Mouse (Mus musculus): ENCODE results near the gene Hamp2. TPM values are rescaled to one million over a fixed set of nuclear protein-coding genes. Genes with fewer than 3 reads are reported as not detected.
"Not testable (repeated sequence)": the region's sequence is repeated elsewhere in the genome, so short reads cannot be mapped to it uniquely, and the experiment has no call there.

Hamp2 gene
- polyA plus RNA-seq, 1 experiment from 2014 or later, result not detected

DNA sequence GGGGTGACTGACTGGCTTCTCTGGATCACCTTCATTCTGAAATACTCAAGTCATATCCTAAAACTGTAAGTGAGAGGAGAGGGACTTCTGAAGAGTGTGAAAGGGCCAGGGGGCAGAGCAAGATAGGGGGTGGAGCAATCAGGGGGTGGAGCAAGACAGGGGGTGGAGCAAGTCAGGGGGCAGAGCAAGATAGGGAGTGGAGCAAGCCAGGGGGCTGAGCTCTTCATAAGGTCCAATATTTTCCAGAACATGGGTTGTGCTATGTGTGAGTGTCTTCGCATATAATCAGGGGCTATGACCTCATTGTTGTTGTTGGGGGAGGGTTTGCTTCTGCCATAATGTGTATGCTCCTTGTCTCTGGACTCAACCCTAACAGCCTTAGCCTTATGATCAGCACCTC lies 15.6 kb upstream of the Hamp2 start:
- WGBS (ENCODE audit: missing documents), result 100% methylated on average over 1 of the region's 1 CpGs
- not testable (repeated sequence) for H3K27ac ChIP-seq

DNA sequence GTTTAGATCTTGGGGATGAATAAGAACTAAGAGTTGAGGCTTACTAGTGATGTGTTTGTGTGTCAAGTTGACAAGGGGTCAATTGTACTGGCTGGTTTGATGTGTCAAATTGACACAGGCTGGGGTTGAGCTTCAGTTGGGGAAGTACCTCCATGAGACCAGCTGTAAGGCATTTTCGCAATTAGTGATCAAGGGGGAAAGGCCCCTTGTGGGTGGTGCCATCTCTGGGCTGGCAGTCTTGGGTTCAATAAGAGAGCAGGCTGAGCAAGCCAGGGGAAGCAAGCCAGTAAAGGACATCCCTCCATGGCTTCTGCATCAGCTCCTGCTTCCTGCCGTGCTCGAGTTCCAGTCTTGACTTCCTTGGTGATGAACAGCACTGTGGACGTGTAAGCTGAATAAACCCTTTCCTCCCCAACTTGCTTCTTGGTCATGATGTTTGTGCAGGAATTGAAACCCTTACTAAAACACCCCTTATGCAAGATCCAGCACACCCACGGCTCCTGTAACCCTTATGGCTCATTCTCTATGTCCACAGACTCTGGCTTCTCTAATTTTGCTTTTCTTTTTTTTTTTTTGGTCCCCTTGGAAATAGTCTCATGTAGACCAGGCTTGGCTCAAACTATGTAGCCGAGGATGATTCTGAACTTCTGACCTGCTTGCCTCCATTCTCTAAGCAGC lies 11.1 kb upstream of the Hamp2 start:
- not testable (repeated sequence) for H3K27ac ChIP-seq; H3K79me2 ChIP-seq (ENCODE audit: inconsistent target); H3K4me3 ChIP-seq (ENCODE audit: inconsistent target); H3K36me3 ChIP-seq (ENCODE audit: inconsistent target)
- 24% methylated on average over 6 of the region's 6 CpGs for WGBS (ENCODE audit: missing documents)

More for the DNA sequence above, 15.6 kb upstream of the Hamp2 start:
- H3K4me3 ChIP-seq (ENCODE audit: inconsistent target); H3K79me2 ChIP-seq (ENCODE audit: inconsistent target); H3K36me3 ChIP-seq (ENCODE audit: inconsistent target): not testable (repeated sequence)

DNA sequence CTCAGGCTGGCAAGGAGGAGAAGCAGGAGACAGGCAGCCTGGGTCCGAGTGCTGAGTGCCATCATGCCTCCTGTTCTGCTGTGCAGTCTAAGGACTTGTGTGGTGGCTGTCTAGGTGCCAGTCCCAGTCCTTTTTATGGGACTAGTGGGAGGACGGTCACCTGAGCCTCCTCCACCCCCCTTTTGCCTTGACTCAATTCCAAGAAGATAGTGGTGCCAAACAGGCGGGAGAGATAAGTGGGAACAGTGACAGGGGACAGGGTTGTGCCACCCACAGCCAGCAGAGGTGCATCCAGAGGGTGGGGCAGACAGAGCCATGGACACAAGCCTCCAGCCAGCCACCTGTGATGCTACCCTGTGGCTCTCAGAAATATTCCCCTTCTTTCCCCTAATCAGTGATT lies 410 bp downstream of the Hamp2 start:
- Histone ChIP-seq H3K36me3 (ENCODE audit: inconsistent target) (no peaks in the 10 kb centered on the region), H3K27ac (no peak overlapping the region), H3K4me3 (ENCODE audit: inconsistent target) (no peak overlapping the region), H3K79me2 (ENCODE audit: inconsistent target) (no peaks in the 10 kb centered on the region)
- WGBS (ENCODE audit: missing documents), result 74% methylated on average over 3 of the region's 3 CpGs

DNA sequence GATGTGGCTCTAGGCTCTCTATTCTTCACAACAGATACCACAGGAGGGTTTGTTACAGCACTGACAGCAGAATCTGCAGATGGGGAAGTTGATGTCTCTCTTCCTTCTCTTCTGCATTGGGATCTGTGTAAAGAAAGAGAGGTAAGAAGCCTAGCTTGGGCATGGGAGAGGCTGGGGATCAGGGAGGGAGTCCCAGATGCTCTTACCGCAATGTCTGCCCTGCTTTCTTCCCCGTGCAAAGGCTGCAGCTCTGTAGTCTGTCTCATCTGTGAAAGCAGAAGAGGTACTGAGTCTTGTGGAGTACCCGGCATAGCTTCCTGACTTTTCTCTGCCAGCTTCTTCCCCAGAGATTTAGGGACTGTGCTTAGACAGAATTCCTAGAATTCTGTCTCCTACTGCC lies 2.0 kb downstream of the Hamp2 start:
- not testable (repeated sequence) for H3K4me3 ChIP-seq (ENCODE audit: inconsistent target); H3K27ac ChIP-seq; H3K36me3 ChIP-seq (ENCODE audit: inconsistent target); H3K79me2 ChIP-seq (ENCODE audit: inconsistent target)
- WGBS (ENCODE audit: missing documents), result 42% methylated on average over 1 of the region's 3 CpGs

DNA sequence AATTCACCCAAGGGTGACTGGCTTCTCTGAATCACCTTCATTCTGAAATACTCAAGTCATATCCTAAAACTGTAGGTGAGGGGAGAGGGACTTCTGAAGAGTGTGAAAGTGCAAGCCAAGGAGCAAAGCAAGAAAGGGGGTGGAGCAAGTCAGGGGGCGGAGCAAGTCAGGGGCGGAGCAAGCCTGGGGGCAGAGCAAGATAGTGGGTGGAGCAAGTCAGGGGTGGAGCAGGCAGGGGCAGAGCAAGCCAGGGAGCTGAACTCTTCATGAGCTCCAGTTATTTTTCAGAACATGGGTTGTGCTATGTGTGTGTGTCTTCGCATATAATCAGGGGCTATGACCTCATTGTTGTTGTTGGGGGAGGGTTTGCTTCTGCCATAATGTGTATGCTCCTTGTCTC lies 4.3 kb downstream of the Hamp2 start:
- Histone ChIP-seq H3K79me2 (ENCODE audit: inconsistent target) (no peaks in the 10 kb centered on the region), H3K36me3 (ENCODE audit: inconsistent target) (no peaks in the 10 kb centered on the region), H3K27ac (no peak overlapping the region), H3K4me3 (ENCODE audit: inconsistent target) (no peak overlapping the region)
- WGBS (ENCODE audit: missing documents), result 68% methylated on average over 3 of the region's 3 CpGs

DNA sequence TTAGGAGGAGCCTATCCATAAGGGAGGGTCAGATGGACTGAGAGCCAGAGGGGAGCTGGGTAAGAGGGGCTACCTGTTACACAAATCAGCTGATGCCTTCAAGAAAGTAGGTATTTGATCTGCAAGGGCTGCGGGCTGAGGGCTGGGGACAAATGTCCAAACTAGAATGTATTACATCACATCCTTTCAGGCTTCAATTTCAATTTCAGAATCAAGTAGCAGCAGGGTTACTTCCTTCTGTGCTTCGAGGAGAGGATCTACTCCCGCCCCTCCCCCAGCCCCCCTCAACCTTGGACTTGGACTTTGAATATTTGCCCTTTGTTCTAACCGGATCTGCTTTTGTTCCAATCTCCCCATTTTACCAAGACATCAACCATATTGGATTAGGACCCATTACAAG lies 7.3 kb downstream of the Hamp2 start:
- WGBS (ENCODE audit: missing documents), result 17% methylated on average over 4 of the region's 4 CpGs
- H3K27ac ChIP-seq, result no peak overlapping the region
- no peaks in the 10 kb centered on the region for H3K36me3 ChIP-seq (ENCODE audit: inconsistent target)
- H3K4me3 ChIP-seq (ENCODE audit: inconsistent target), result no peak overlapping the region
- H3K79me2 ChIP-seq (ENCODE audit: inconsistent target), result no peaks in the 10 kb centered on the region

DNA sequence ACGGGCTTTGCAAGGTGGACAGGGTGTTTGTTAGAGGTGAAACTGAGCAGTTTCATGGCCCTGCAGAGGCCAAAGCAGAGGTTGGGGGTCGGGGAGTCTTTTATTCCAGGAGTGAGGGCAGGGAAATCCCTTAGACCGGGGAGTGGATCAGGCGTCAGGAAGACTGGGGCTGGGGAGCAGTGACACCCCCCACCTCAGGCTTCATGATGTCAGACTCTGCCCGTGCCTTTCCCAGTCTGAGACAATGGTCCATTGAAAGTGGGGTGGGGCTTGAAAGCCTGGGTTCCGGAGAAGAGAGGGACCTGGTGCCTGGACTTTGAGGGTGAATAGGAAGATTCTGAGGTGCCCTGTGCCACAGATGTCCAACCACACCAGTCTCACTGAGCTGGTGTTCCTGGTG lies 7.8 kb downstream of the Hamp2 start:
- no peaks in the 10 kb centered on the region for H3K36me3 ChIP-seq (ENCODE audit: inconsistent target)
- H3K79me2 ChIP-seq (ENCODE audit: inconsistent target), result no peaks in the 10 kb centered on the region
- H3K27ac ChIP-seq, result no peak overlapping the region
- WGBS (ENCODE audit: missing documents), result 71% methylated on average over 6 of the region's 6 CpGs
- no peak overlapping the region for H3K4me3 ChIP-seq (ENCODE audit: inconsistent target)

DNA sequence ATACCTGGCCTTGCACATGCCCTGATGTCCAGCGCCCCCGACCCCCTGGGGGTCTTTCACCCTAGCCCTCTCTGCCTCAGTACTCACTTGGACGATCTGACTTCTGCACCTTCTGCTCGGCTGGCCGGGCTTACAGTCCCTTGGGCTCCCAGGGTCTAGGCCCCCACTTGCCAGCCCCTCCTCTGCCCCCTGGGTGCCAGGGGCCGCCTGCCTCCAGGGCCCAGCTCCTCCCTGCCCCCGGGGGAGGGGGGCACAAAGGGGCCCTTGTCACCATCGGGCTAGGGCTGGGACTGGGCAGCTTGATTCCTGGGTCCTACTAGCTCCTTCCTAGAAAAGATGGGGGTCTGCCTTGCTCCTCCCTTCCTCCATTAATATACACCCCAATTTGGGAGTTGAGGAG lies 9.7 kb downstream of the Hamp2 start, which contains the start of gene Mag:
TSS of gene Mag (minus strand) at position 142 of the 400 bp plus-strand sequence.
- no peaks in the 10 kb centered on the region for H3K79me2 ChIP-seq (ENCODE audit: inconsistent target)
- H3K4me3 ChIP-seq (ENCODE audit: inconsistent target), result no peak within 1 kb of the TSS
- WGBS (ENCODE audit: missing documents), result 91% methylated on average over 8 of the region's 8 CpGs
- no peak within 1 kb of the TSS for H3K27ac ChIP-seq
- no peaks in the 10 kb centered on the region for H3K36me3 ChIP-seq (ENCODE audit: inconsistent target)

DNA sequence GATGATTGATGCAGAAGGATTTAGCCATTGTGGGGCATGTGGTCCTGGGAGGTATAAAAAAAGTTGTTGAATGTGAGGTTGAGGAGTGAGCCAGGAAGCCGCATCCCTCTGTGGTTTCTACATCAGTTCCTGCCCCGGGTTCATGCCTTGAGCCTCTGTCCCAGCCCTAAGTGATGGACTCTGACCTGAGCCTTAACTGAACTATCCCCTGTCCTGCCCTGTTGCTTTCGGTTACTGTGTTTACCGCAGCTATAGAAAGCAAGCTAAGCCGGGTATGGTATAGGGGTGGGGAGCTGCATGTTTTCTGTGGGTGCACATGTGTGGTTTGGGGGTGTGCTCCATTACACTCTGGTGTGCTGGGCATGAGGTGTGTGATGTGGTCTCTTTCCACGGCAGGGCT lies 14.7 kb downstream of the Hamp2 start:
- H3K4me3 ChIP-seq (ENCODE audit: inconsistent target), result no peak overlapping the region
- H3K27ac ChIP-seq, result no peak overlapping the region
- no peaks in the 10 kb centered on the region for H3K36me3 ChIP-seq (ENCODE audit: inconsistent target)
- WGBS (ENCODE audit: missing documents), result 45% methylated on average over 6 of the region's 6 CpGs
- H3K79me2 ChIP-seq (ENCODE audit: inconsistent target), result no peaks in the 10 kb centered on the region

DNA sequence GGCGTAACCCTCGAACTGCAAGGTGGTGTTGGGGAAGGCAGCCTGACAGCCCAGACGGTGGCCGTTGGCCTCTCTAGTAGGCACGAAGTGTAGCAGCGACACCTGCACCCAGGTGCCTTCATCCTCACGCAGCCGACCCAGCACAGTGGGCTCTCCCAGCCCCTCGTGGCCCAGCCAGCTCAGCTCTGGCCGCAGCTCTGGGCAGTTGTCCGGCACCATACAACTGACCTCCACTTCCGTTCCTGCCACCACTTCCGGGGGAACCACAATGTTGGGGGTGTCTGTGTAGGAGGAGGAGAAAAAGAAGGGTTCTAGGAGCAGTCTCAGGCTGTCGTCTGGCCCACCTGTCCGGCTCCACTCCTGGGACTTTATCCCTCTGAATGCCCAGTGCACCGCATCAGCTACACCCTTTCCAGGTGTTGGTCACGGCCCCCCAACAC lies 15.5 kb downstream of the Hamp2 start:
- no peak overlapping the region for H3K4me3 ChIP-seq (ENCODE audit: inconsistent target)
- no peak overlapping the region for H3K27ac ChIP-seq

DNA sequence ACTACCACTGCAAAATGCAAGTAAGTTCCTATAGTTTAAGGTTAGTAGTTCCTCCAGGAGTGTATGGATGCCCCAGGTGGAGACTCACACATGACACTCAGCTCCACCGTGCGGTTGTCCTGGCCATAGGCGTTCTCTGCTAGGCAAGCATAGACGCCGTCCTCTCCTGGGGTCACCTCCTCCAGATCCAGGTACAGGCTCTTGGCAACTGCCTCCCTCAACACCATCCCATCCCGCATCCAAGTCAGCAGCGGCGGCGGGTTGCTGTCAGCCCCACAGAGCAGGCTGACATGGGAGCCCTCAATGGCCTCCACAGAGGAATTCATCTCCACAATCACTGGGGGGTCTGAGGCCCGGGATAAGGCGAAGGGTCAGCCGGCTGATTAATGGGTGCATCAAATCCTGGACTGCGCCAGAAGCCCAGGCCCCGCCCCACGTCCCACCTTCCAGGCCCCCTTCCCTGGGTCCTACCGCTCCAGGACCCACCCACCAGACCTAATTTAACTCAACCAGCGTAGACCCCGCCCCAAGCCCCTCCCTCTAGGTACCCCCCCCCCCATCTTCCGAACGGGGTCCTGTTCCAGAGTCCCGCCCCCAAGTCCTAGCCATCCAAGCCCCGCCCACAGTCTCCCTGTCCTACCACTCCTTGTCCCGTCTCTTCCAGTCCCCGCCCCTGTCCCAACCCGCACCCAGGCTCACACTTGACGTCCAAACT lies 16.0 kb downstream of the Hamp2 start:
- Histone ChIP-seq H3K4me3 (ENCODE audit: inconsistent target) (no peak overlapping the region), H3K36me3 (ENCODE audit: inconsistent target) (no peaks in the 10 kb centered on the region), H3K79me2 (ENCODE audit: inconsistent target) (no peaks in the 10 kb centered on the region), H3K27ac (no peak overlapping the region)
- 21% methylated on average over 20 of the region's 26 CpGs for WGBS (ENCODE audit: missing documents)

More for the DNA sequence above, 15.5 kb downstream of the Hamp2 start:
- H3K79me2 ChIP-seq (ENCODE audit: inconsistent target), result no peaks in the 10 kb centered on the region
- 30% methylated on average over 15 of the region's 17 CpGs for WGBS (ENCODE audit: missing documents)
- H3K36me3 ChIP-seq (ENCODE audit: inconsistent target), result no peaks in the 10 kb centered on the region

DNA sequence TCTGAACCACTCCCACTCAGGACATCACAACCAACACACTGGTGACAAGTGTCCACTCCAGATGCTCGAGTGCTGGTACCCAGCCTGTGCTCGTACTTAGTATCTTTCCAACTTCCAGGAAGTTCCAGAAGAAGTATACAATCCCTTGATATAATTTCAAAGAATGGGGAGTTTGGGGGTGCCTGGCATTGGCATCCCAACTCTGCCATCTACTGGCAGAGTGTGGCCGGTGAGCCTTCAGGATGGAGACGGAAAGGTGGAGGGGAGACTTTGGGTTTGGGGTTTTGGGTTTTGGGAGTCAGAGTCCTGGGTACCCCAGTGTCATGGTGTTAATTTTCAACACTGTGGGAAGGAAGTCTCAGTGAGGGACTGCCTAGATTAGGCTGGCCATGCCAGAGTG lies 20.4 kb downstream of the Hamp2 start:
- H3K27ac ChIP-seq, result no peak overlapping the region
- H3K4me3 ChIP-seq (ENCODE audit: inconsistent target), result no peak overlapping the region
- WGBS (ENCODE audit: missing documents), result 21% methylated on average over 4 of the region's 4 CpGs
- no peaks in the 10 kb centered on the region for H3K79me2 ChIP-seq (ENCODE audit: inconsistent target)
- H3K36me3 ChIP-seq (ENCODE audit: inconsistent target), result no peaks in the 10 kb centered on the region

DNA sequence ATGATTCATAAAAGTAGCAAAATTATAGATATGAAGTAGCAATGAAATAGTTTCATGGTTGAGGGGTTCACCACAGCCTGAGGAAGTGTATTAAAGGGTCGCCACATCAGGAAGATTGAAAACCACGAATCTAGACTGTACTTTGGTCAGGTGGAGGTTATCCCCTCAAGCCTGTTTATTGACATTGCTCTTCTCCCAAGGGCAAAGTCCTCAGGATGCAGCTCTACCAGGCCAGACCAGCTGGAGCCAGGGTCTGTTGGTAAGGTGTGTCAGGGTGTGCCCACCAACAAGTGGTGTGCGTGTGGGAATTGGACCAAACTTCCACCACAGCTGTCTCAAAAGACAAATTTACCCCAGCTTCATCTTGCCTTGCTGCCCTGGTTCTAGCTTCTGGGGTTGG lies 29.3 kb downstream of the Hamp2 start:
- WGBS (ENCODE audit: missing documents), result 69% methylated on average over 3 of the region's 3 CpGs
- no peaks in the 10 kb centered on the region for H3K79me2 ChIP-seq (ENCODE audit: inconsistent target)
- no peak overlapping the region for H3K27ac ChIP-seq
- H3K36me3 ChIP-seq (ENCODE audit: inconsistent target), result no peaks in the 10 kb centered on the region
- H3K4me3 ChIP-seq (ENCODE audit: inconsistent target), result no peak overlapping the region

DNA sequence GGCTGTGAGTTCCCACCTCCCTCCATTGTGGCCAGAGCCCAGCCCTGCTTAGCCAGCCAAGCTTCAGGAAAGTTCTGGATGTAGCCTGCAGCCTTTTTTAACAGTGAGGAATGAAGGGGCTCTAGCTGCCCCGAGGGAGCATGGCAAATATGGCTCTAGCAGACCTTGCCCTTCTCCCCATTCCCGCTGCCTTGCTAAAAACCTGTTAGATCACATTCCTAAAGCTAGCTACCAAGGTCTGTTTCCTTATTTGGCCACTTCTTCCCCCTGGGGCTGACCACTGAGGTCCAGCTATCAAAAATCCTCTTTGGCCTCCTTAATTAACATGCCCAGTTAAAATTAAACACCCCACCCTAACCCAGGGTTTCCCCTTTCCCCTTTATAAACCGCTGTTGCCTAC lies 32.0 kb downstream of the Hamp2 start:
- WGBS (ENCODE audit: missing documents), result 92% methylated on average over 3 of the region's 3 CpGs
- Histone ChIP-seq H3K4me3 (ENCODE audit: inconsistent target) (no peak overlapping the region), H3K36me3 (ENCODE audit: inconsistent target) (no peaks in the 10 kb centered on the region), H3K79me2 (ENCODE audit: inconsistent target) (no peaks in the 10 kb centered on the region), H3K27ac (no peak overlapping the region)

DNA sequence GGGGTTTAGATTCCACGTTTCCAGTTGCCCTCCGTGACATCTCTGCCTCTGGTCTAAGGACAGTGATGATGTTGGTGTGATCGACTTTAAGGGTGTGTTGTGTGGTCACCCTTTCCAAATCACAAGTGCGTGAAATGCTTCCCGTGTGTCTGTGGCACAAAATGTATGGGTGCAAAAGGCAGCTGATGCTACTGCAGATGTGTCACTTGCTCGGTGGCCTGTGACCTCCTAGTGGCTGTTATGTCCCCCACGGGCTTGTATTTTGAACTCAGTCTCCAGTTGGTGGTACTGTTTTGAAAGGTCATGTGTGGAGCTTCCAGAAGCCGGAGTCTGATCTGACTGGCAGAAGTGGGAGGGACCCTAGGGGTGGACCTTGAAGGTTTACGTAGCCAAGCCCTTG lies 32.7 kb downstream of the Hamp2 start:
- H3K36me3 ChIP-seq (ENCODE audit: inconsistent target), result no peaks in the 10 kb centered on the region
- WGBS (ENCODE audit: missing documents), result 84% methylated on average over 8 of the region's 9 CpGs
- no peak overlapping the region for H3K4me3 ChIP-seq (ENCODE audit: inconsistent target)
- H3K79me2 ChIP-seq (ENCODE audit: inconsistent target), result no peaks in the 10 kb centered on the region
- no peak overlapping the region for H3K27ac ChIP-seq
